Mouse (Mus musculus): ENCODE measurements around the gene Pafah2.

DNA sequence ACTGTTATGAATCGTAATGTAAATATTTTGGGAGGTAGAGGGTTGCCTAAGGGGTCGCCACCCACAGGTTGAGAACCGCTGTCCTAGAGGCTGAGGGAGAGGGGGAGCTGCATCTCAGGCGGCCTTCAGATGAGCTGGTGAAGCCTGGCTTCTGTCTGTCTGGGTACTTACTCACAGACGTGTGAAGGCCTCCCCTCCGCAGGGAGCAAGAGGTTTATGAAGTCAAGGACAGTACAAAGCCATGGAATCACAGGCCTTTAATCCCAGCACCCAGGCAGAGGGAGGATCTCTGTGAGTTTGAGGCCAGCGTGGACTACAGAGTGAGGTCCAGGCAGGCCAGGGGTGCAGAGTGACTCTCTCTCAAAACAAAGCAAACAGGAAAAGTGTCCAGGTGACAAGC is 21.0 kb downstream of the Pafah2 start:
- TF ChIP-seq CTCF (IDR thresholded peaks at IDR 0.05; ENCODE audit: insufficient read depth, low read depth, low read length) (no peak), POLR2A (IDR thresholded peaks at IDR 0.05; ENCODE audit: insufficient read depth, low read depth, low read length) (no peak)

Measured in olfactory bulb, adult 2 months (tissue).